In the genomic region with DNA sequence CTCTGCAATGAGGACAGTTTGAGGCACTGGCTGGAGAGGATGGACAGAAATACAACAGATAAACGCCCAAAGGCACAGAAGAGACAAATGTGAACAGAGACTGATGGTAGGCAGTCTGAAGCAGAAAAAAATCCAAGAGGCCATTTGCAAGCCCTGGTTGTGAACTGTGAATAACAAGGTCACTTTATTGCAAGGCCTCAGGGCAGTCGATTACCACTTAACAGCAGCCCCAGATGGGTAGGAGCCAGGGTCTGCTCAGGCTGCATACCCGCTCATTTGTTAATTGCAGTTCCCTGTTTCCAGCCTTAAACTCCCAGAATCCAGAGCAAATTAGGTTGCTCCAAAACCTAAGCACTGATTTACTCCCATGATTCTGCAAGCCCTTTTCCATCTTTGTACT, we compare ENCODE assay signal across 18 mouse cellular contexts. TPM values are rescaled to one million over a fixed set of nuclear protein-coding genes. Genes with fewer than 3 reads are reported as not detected.
DNase-seq lines count a peak whose midpoint lies in the region; ATAC-seq lines count a peak whose summit lies in the region.
"Had no signal": no experiment of that assay in that cellular context is flagged by ENCODE, and none has a peak within 500 bp of the region (broad histone marks: within the 10 kb centered on the region; RNA-seq: fewer than 3 reads in every experiment).

No protein-coding gene starts in this region.

- H3K27me3 ChIP-seq in neural tube, embryonic 11.5 days (ENCODE audit: control insufficient read depth, insufficient read depth, low read length) = no peaks in the 10 kb centered on the region
- H3K27me3 ChIP-seq in hindbrain, embryonic 11.5 days (ENCODE audit: control insufficient read depth, insufficient read depth, low read length) = no peaks in the 10 kb centered on the region
- peaks cover 45% of the 10 kb centered on the region for H3K27me3 ChIP-seq in limb, embryonic 12.5 days
- no peaks in the 10 kb centered on the region for H3K27me3 ChIP-seq in intestine, embryonic 15.5 days (replicated peaks)
- H3K27me3 ChIP-seq: embryonic facial prominence, embryonic 15.5 days had no signal

- intact Hi-C loops in gastrocnemius, postnatal 14 days (cut with DNase I; ENCODE audit: low total_unique reads) = no loop called here

- H3K27ac ChIP-seq in neural tube, embryonic 11.5 days (ENCODE audit: low read depth, low read length) = peak overlapping the region; percentile 64
- peak overlapping the region; percentile 43; the same call in 1 of the 2 replicates for H3K27ac ChIP-seq in hindbrain, embryonic 11.5 days (ENCODE audit: low read depth, low read length)
- H3K27ac ChIP-seq in limb, embryonic 12.5 days = peak overlapping the region; percentile 13; the same call in 1 of the 2 replicates
- H3K27ac ChIP-seq in intestine, embryonic 15.5 days = no peak overlapping the region
- H3K27ac ChIP-seq: embryonic facial prominence, embryonic 15.5 days; limb, embryonic 15.5 days had no signal

- H3K4me3 ChIP-seq in neural tube, embryonic 11.5 days (ENCODE audit: low read depth, low read length) = no peak overlapping the region
- H3K4me3 ChIP-seq in hindbrain, embryonic 11.5 days (ENCODE audit: low read depth, low read length) = no peak overlapping the region
- no peak overlapping the region for H3K4me3 ChIP-seq in limb, embryonic 12.5 days (replicated peaks)
- H3K4me3 ChIP-seq in intestine, embryonic 15.5 days (replicated peaks) = no peak overlapping the region
- H3K4me3 ChIP-seq: embryonic facial prominence, embryonic 15.5 days; limb, embryonic 15.5 days had no signal

- DNase-seq in neural tube, embryonic 11.5 days (ENCODE audit: low spot score) = no peak
- DNase-seq in neural tube, embryonic 10.5 days (ENCODE audit: extremely low spot score, low spot score) = no peak
- no peak for DNase-seq in hindbrain, embryonic 11.5 days (ENCODE audit: low spot score)
- no peak for DNase-seq in MN1 (ENCODE audit: low spot score)
- DNase-seq in gastrocnemius, postnatal 14 days = no peak
- DNase-seq: adrenal gland, postnatal 14 days; cerebellum, postnatal 14 days; kidney, postnatal 4 days; lung, embryonic 14.5 days had no signal

- no peak overlapping the region for H3K4me2 ChIP-seq in neural tube, embryonic 11.5 days (ENCODE audit: low read depth)
- no peak overlapping the region for H3K4me2 ChIP-seq in hindbrain, embryonic 11.5 days (replicated peaks; ENCODE audit: low read depth, low read length)
- no peak overlapping the region for H3K4me2 ChIP-seq in limb, embryonic 12.5 days
- no peak overlapping the region for H3K4me2 ChIP-seq in intestine, embryonic 15.5 days (replicated peaks)
- H3K4me2 ChIP-seq: embryonic facial prominence, embryonic 15.5 days; limb, embryonic 15.5 days; lung, embryonic 14.5 days had no signal

- H3K36me3 ChIP-seq in neural tube, embryonic 11.5 days (ENCODE audit: control insufficient read depth, insufficient read depth, low read length) = no peaks in the 10 kb centered on the region
- H3K36me3 ChIP-seq in hindbrain, embryonic 11.5 days (ENCODE audit: control insufficient read depth, insufficient read depth, low read length) = no peaks in the 10 kb centered on the region
- H3K36me3 ChIP-seq in limb, embryonic 12.5 days = no peaks in the 10 kb centered on the region
- H3K36me3 ChIP-seq in intestine, embryonic 15.5 days = no peaks in the 10 kb centered on the region
- H3K36me3 ChIP-seq: embryonic facial prominence, embryonic 15.5 days; limb, embryonic 15.5 days had no signal

- no peaks in the 10 kb centered on the region for H3K9me3 ChIP-seq in neural tube, embryonic 11.5 days (ENCODE audit: control insufficient read depth, low read length)
- no peaks in the 10 kb centered on the region for H3K9me3 ChIP-seq in hindbrain, embryonic 11.5 days (ENCODE audit: control insufficient read depth, low read length)
- no peaks in the 10 kb centered on the region for H3K9me3 ChIP-seq in limb, embryonic 12.5 days
- no peaks in the 10 kb centered on the region for H3K9me3 ChIP-seq in intestine, embryonic 15.5 days
- H3K9me3 ChIP-seq: embryonic facial prominence, embryonic 15.5 days; limb, embryonic 15.5 days had no signal

- peaks cover 10% of the 10 kb centered on the region; the same call in 1 of the 2 replicates for H3K4me1 ChIP-seq in neural tube, embryonic 11.5 days (ENCODE audit: control insufficient read depth, insufficient read depth, low read length)
- peaks cover 7% of the 10 kb centered on the region for H3K4me1 ChIP-seq in hindbrain, embryonic 11.5 days (replicated peaks; ENCODE audit: control insufficient read depth, insufficient read depth, low read length)
- H3K4me1 ChIP-seq in limb, embryonic 12.5 days (replicated peaks) = peaks cover 24% of the 10 kb centered on the region
- no peaks in the 10 kb centered on the region for H3K4me1 ChIP-seq in intestine, embryonic 15.5 days (replicated peaks)
- H3K4me1 ChIP-seq: embryonic facial prominence, embryonic 15.5 days; limb, embryonic 15.5 days had no signal

- no peak overlapping the region for H3K9ac ChIP-seq in neural tube, embryonic 11.5 days (ENCODE audit: low read length)
- no peak overlapping the region for H3K9ac ChIP-seq in hindbrain, embryonic 11.5 days (ENCODE audit: low read depth, low read length)
- H3K9ac ChIP-seq in limb, embryonic 12.5 days (replicated peaks) = no peak overlapping the region
- H3K9ac ChIP-seq in intestine, embryonic 15.5 days = no peak overlapping the region
- H3K9ac ChIP-seq: embryonic facial prominence, embryonic 15.5 days; limb, embryonic 15.5 days; lung, embryonic 14.5 days had no signal

- WGBS in neural tube, embryonic 11.5 days = 35% methylated on average over 3 of the region's 3 CpGs
- 57% methylated on average over 3 of the region's 3 CpGs for WGBS in hindbrain, embryonic 11.5 days
- WGBS in limb, embryonic 12.5 days = 11% methylated on average over 3 of the region's 3 CpGs
- WGBS in intestine, embryonic 15.5 days = 49% methylated on average over 3 of the region's 3 CpGs

- ATAC-seq in neural tube, embryonic 11.5 days (ENCODE audit: insufficient read depth, low FRiP score, low TSS enrichment) = no peak
- ATAC-seq in hindbrain, embryonic 11.5 days (ENCODE audit: low FRiP score) = no peak
- peak; percentile 37; the same call in 1 of the 2 replicates for ATAC-seq in limb, embryonic 12.5 days (ENCODE audit: insufficient number of reproducible peaks, insufficient read depth, low FRiP score, low TSS enrichment, low read depth)
- no peak for ATAC-seq in cerebellum, adult (ENCODE audit: insufficient number of reproducible peaks, low FRiP score, low TSS enrichment)
- no peak for ATAC-seq in intestine, embryonic 15.5 days
- ATAC-seq: intestine, postnatal 0 days had no signal

RNA-seq across cellular contexts. Expression of a gene that starts 52.4 kb away (rescaled TPM):
- polyA plus RNA-seq in neural tube, embryonic 11.5 days (2014; fragmentation: Nextera tagmentation; extraction: Ambion mirVana) = 25.5 and 28.9 TPM in 2 replicates
- polyA plus RNA-seq in hindbrain, embryonic 11.5 days (2014; fragmentation: Nextera tagmentation; extraction: Ambion mirVana) = 26.9 and 38.0 TPM in 2 replicates
- polyA plus RNA-seq in limb, embryonic 12.5 days (2016; fragmentation: Nextera tagmentation; extraction: Ambion mirVana) = 0.81 and 0.91 TPM in 2 replicates
- polyA plus RNA-seq in intestine, embryonic 15.5 days (2015; fragmentation: Nextera tagmentation; extraction: Ambion mirVana) = 2.9 and 4.3 TPM in 2 replicates
- total RNA-seq in gastrocnemius, postnatal 14 days (2021) = 1 to 10 TPM in 1 of 2 experiments, under 1 TPM in 1; 0.64 to 2.4 TPM
- total RNA-seq: granulocyte monocyte progenitor cell, adult 5-6 weeks; megakaryocyte, adult 5-6 weeks had no signal
- polyA plus RNA-seq: C2C12 had no signal
